Comparison of ENCODE assay signal across 29 mouse cellular contexts in genomic region chr12:35153186-35153585, GRCm38 (mm10).
A peak's percentile ranks its signal among the peaks of the same experiment; 100 is the strongest.
DNase-seq lines count a peak whose midpoint lies in the region; ATAC-seq lines count a peak whose summit lies in the region.
"Had no signal": no experiment of that assay in that cellular context is flagged by ENCODE, and none has a peak within 500 bp of the region (broad histone marks: within the 10 kb centered on the region; RNA-seq: fewer than 3 reads in every experiment).

No protein-coding gene starts in this region.

- no peak overlapping the region for H3K9ac ChIP-seq in lung, embryonic 16.5 days (ENCODE audit: low read length)
- H3K9ac ChIP-seq: embryonic facial prominence, embryonic 12.5 days; forebrain, embryonic 15.5 days; heart, embryonic 13.5 days; hindbrain, embryonic 14.5 days; limb, embryonic 15.5 days; liver, embryonic 15.5 days; midbrain, embryonic 15.5 days; neural tube, embryonic 15.5 days; stomach, embryonic 15.5 days had no signal

- no peak overlapping the region for H3K4me2 ChIP-seq in lung, embryonic 16.5 days (ENCODE audit: low read depth, low read length)
- H3K4me2 ChIP-seq: embryonic facial prominence, embryonic 12.5 days; forebrain, embryonic 15.5 days; heart, embryonic 13.5 days; hindbrain, embryonic 14.5 days; limb, embryonic 15.5 days; liver, embryonic 15.5 days; midbrain, embryonic 15.5 days; neural tube, embryonic 15.5 days; stomach, embryonic 15.5 days had no signal

- H3K4me3 ChIP-seq in lung, embryonic 16.5 days (ENCODE audit: low read length): no peak overlapping the region
- H3K4me3 ChIP-seq: embryonic facial prominence, embryonic 12.5 days; forebrain, embryonic 15.5 days; heart, embryonic 13.5 days; limb, embryonic 10.5 days; limb, embryonic 15.5 days; liver, embryonic 15.5 days; midbrain, embryonic 15.5 days; neural tube, embryonic 15.5 days; stomach, embryonic 15.5 days had no signal

- no peaks in the 10 kb centered on the region for H3K27me3 ChIP-seq in lung, embryonic 16.5 days (ENCODE audit: control insufficient read depth, insufficient read depth, low read depth, low read length)
- H3K27me3 ChIP-seq: embryonic facial prominence, embryonic 12.5 days; forebrain, embryonic 15.5 days; heart, embryonic 13.5 days; limb, embryonic 15.5 days; liver, embryonic 15.5 days; midbrain, embryonic 15.5 days; neural tube, embryonic 15.5 days; stomach, embryonic 15.5 days had no signal

- 45% methylated on average over 4 of the region's 4 CpGs for WGBS in lung, embryonic 16.5 days

- H3K36me3 ChIP-seq in lung, embryonic 16.5 days (ENCODE audit: control insufficient read depth, insufficient read depth, low read length): no peaks in the 10 kb centered on the region
- H3K36me3 ChIP-seq: forebrain, embryonic 15.5 days; limb, embryonic 10.5 days; limb, embryonic 15.5 days; liver, embryonic 15.5 days; midbrain, embryonic 15.5 days; stomach, embryonic 15.5 days had no signal

- ATAC-seq in lung, embryonic 16.5 days (ENCODE audit: low read depth): 0 out of 2 replicates have a peak, but pooled peaks have one; percentile 17
- ATAC-seq: forebrain, embryonic 15.5 days; intestine, postnatal 0 days; midbrain, embryonic 15.5 days had no signal

- no peaks in the 10 kb centered on the region for H3K9me3 ChIP-seq in lung, embryonic 16.5 days (ENCODE audit: control insufficient read depth, low read length)
- H3K9me3 ChIP-seq: embryonic facial prominence, embryonic 12.5 days; forebrain, embryonic 15.5 days; heart, embryonic 13.5 days; limb, embryonic 10.5 days; limb, embryonic 15.5 days; liver, embryonic 15.5 days; midbrain, embryonic 15.5 days; neural tube, embryonic 15.5 days; stomach, embryonic 15.5 days had no signal

- no peak overlapping the region for H3K27ac ChIP-seq in lung, embryonic 16.5 days (ENCODE audit: low read length)
- H3K27ac ChIP-seq: embryonic facial prominence, embryonic 12.5 days; forebrain, embryonic 15.5 days; heart, embryonic 13.5 days; hindbrain, embryonic 14.5 days; limb, embryonic 10.5 days; limb, embryonic 15.5 days; liver, embryonic 15.5 days; midbrain, embryonic 15.5 days; neural tube, embryonic 15.5 days; stomach, embryonic 15.5 days had no signal

- DNase-seq in adrenal gland, adult (ENCODE audit: inconsistent age in 2 of 2, low spot score in 1 of 2): peak; percentile 14 to 84
- no peak for DNase-seq in adrenal gland, postnatal 4 days (ENCODE audit: low spot score in 2 of 2)
- no peak for DNase-seq in lung, postnatal 36 days
- peak; percentile 42 for DNase-seq in NIH3T3 (ENCODE audit: low read depth)
- peak; percentile 5 for DNase-seq in brain, adult 2 months (ENCODE audit: low read depth, low spot score)
- DNase-seq in gastrocnemius, adult 8-10 months (ENCODE audit: low spot score in 2 of 2): no peak
- DNase-seq: cerebellum, adult 9-10 months; embryo, embryonic 11 days; gastrocnemius, postnatal 36 days; heart, adult 18-20 months; heart, postnatal 10 days; kidney, adult 9 months; kidney, postnatal 10 days; lung, postnatal 4 days; retina, postnatal 1 day; right cerebral cortex, postnatal 14 days; thymus, postnatal 14 days had no signal

- no peaks in the 10 kb centered on the region for H3K4me1 ChIP-seq in lung, embryonic 16.5 days (replicated peaks; ENCODE audit: control insufficient read depth, insufficient read depth, low read length)
- H3K4me1 ChIP-seq: forebrain, embryonic 15.5 days; heart, embryonic 13.5 days; limb, embryonic 15.5 days; liver, embryonic 15.5 days; midbrain, embryonic 15.5 days; neural tube, embryonic 15.5 days; stomach, embryonic 15.5 days had no signal

Comparison
In these comparisons a context has a peak if more than half of its experiments do, and no peak if none do; other contexts are left out.
1. DNase-seq: peak in adrenal gland, adult (2 of 2), NIH3T3 (single experiment) and brain, adult 2 months (single experiment); none in adrenal gland, postnatal 4 days (0 of 2), lung, postnatal 36 days (single experiment) and gastrocnemius, adult 8-10 months (0 of 2).